Mouse (Mus musculus): Measurements from ENCODE around the gene Tfap4. TPM values are rescaled to one million over a fixed set of nuclear protein-coding genes. Genes with fewer than 3 reads are reported as not detected.

The Tfap4 gene
- polyA plus RNA-seq, 1 experiment from 2014 or later: 13.3 TPM

- under 1% methylated on average over 43 of the region's 43 CpGs for WGBS (ENCODE audit: insufficient replicate concordance)
- ATAC-seq: peak; percentile 51
- Histone ChIP-seq H3K4me1 (peaks cover 48% of the 10 kb centered on the region), H3K9me3 (replicated peaks) (no peaks in the 10 kb centered on the region), H3K4me2 (peak overlapping the region; percentile 87), H3K27me3 (replicated peaks) (no peaks in the 10 kb centered on the region; the same call in 1 of the 2 replicates), H3K36me3 (peaks cover 12% of the 10 kb centered on the region), H3K9ac (peak overlapping the region; percentile 83), H3K27ac (peak overlapping the region; percentile 90), H3K4me3 (peak overlapping the region; percentile 73)
These were observed 695 bp upstream of the Tfap4 start for GRCm38 (mm10) chr16:4560145-4560952.

- Histone ChIP-seq H3K27me3 (replicated peaks) (no peaks in the 10 kb centered on the region; the same call in 1 of the 2 replicates), H3K9ac (peak overlapping the region; percentile 83), H3K36me3 (peaks cover 12% of the 10 kb centered on the region), H3K27ac (peak overlapping the region; percentile 90), H3K9me3 (replicated peaks) (no peaks in the 10 kb centered on the region), H3K4me3 (peak overlapping the region; percentile 73), H3K4me2 (peak overlapping the region; percentile 87), H3K4me1 (peaks cover 60% of the 10 kb centered on the region)
- peak; percentile 12 for ATAC-seq
- under 1% methylated on average over 43 of the region's 43 CpGs for WGBS (ENCODE audit: insufficient replicate concordance)
These were observed 548 bp downstream of the Tfap4 start for GRCm38 (mm10) chr16:4558980-4559631.

- peak; percentile 86 for ATAC-seq
- H3K4me1 ChIP-seq: peaks cover 66% of the 10 kb centered on the region
- no peaks in the 10 kb centered on the region; the same call in 1 of the 2 replicates for H3K27me3 ChIP-seq (replicated peaks)
- H3K9me3 ChIP-seq (replicated peaks): no peaks in the 10 kb centered on the region
- peak overlapping the region; percentile 90 for H3K27ac ChIP-seq
- peak overlapping the region; percentile 83 for H3K9ac ChIP-seq
- peaks cover 12% of the 10 kb centered on the region for H3K36me3 ChIP-seq
- peak overlapping the region; percentile 73 for H3K4me3 ChIP-seq
- peak overlapping the region; percentile 87 for H3K4me2 ChIP-seq
- 1% methylated on average over 38 of the region's 38 CpGs for WGBS (ENCODE audit: insufficient replicate concordance)
These were observed 1.2 kb downstream of the Tfap4 start for GRCm38 (mm10) chr16:4558384-4558979.

- Histone ChIP-seq H3K27me3 (replicated peaks) (no peaks in the 10 kb centered on the region), H3K4me2 (peak overlapping the region; percentile 87), H3K27ac (peak overlapping the region; percentile 90), H3K9me3 (replicated peaks) (no peaks in the 10 kb centered on the region), H3K4me3 (peak overlapping the region; percentile 73), H3K36me3 (peaks cover 12% of the 10 kb centered on the region), H3K9ac (peak overlapping the region; percentile 83), H3K4me1 (peaks cover 72% of the 10 kb centered on the region)
- ATAC-seq: peak; percentile 66
- under 1% methylated on average over 19 of the region's 19 CpGs for WGBS (ENCODE audit: insufficient replicate concordance)
These were observed 1.7 kb downstream of the Tfap4 start for GRCm38 (mm10) chr16:4557949-4558348.

GRCm38 (mm10) chr16:4557085-4557484, 2.6 kb downstream of the Tfap4 start:
- no peaks in the 10 kb centered on the region for H3K27me3 ChIP-seq (replicated peaks)
- peaks cover 12% of the 10 kb centered on the region for H3K36me3 ChIP-seq
- H3K4me2 ChIP-seq: peak overlapping the region; percentile 87
- peak overlapping the region; percentile 90 for H3K27ac ChIP-seq
- ATAC-seq: no peak
- H3K4me3 ChIP-seq: peak overlapping the region; percentile 73
- no peaks in the 10 kb centered on the region for H3K9me3 ChIP-seq (replicated peaks)
- 58% methylated on average over 1 of the region's 1 CpGs for WGBS (ENCODE audit: insufficient replicate concordance)
- H3K9ac ChIP-seq: peak overlapping the region; percentile 83
- H3K4me1 ChIP-seq: peaks cover 80% of the 10 kb centered on the region

- H3K4me1 ChIP-seq: peaks cover 79% of the 10 kb centered on the region
- peak overlapping the region; percentile 21 for H3K4me2 ChIP-seq
- peaks cover 26% of the 10 kb centered on the region for H3K36me3 ChIP-seq
- no peak for ATAC-seq
- WGBS (ENCODE audit: insufficient replicate concordance): 56% methylated on average over 1 of the region's 1 CpGs
- peak overlapping the region; percentile 90 for H3K27ac ChIP-seq
- H3K9ac ChIP-seq: peak overlapping the region; percentile 45; the same call in 1 of the 2 replicates
- H3K27me3 ChIP-seq (replicated peaks): no peaks in the 10 kb centered on the region
- H3K4me3 ChIP-seq: no peak overlapping the region
- H3K9me3 ChIP-seq (replicated peaks): no peaks in the 10 kb centered on the region
These were observed 4.1 kb downstream of the Tfap4 start for GRCm38 (mm10) chr16:4555555-4555954.

GRCm38 (mm10) chr16:4552829-4553550, 6.7 kb downstream of the Tfap4 start:
- H3K4me3 ChIP-seq: peak overlapping the region; percentile 44
- H3K4me2 ChIP-seq: peak overlapping the region; percentile 86
- H3K9me3 ChIP-seq (replicated peaks): no peaks in the 10 kb centered on the region
- ATAC-seq: peak; percentile 90
- peaks cover 70% of the 10 kb centered on the region for H3K4me1 ChIP-seq
- peaks cover 47% of the 10 kb centered on the region for H3K36me3 ChIP-seq
- peak overlapping the region; percentile 67 for H3K9ac ChIP-seq
- peak overlapping the region; percentile 90 for H3K27ac ChIP-seq
- WGBS (ENCODE audit: insufficient replicate concordance): 13% methylated on average over 6 of the region's 6 CpGs
- H3K27me3 ChIP-seq (replicated peaks): no peaks in the 10 kb centered on the region

- H3K9me3 ChIP-seq (replicated peaks): no peaks in the 10 kb centered on the region
- peaks cover 59% of the 10 kb centered on the region for H3K4me1 ChIP-seq
- H3K9ac ChIP-seq: peak overlapping the region; percentile 67
- no peaks in the 10 kb centered on the region for H3K27me3 ChIP-seq (replicated peaks)
- peak overlapping the region; percentile 86 for H3K4me2 ChIP-seq
- peaks cover 56% of the 10 kb centered on the region for H3K36me3 ChIP-seq
- no peak for ATAC-seq
- peak overlapping the region; percentile 90 for H3K27ac ChIP-seq
- no peak overlapping the region for H3K4me3 ChIP-seq
- WGBS (ENCODE audit: insufficient replicate concordance): 88% methylated on average over 12 of the region's 12 CpGs
These were observed 7.8 kb downstream of the Tfap4 start for GRCm38 (mm10) chr16:4551885-4552284.

GRCm38 (mm10) chr16:4551056-4551455, 8.6 kb downstream of the Tfap4 start:
- no peaks in the 10 kb centered on the region for H3K27me3 ChIP-seq (replicated peaks)
- no peak overlapping the region for H3K4me3 ChIP-seq
- H3K36me3 ChIP-seq: peaks cover 60% of the 10 kb centered on the region
- H3K27ac ChIP-seq: peak overlapping the region; percentile 90
- 0 out of 2 replicates have a peak overlapping the region, but pooled peaks have one; percentile 17 for H3K4me2 ChIP-seq
- no peak overlapping the region for H3K9ac ChIP-seq
- H3K4me1 ChIP-seq: peaks cover 51% of the 10 kb centered on the region
- 43% methylated on average over 13 of the region's 13 CpGs for WGBS (ENCODE audit: insufficient replicate concordance)
- H3K9me3 ChIP-seq (replicated peaks): no peaks in the 10 kb centered on the region
- no peak; the same call in 1 of the 2 replicates for ATAC-seq

- ATAC-seq: no peak
- H3K9me3 ChIP-seq (replicated peaks): no peaks in the 10 kb centered on the region
- no peak overlapping the region for H3K27ac ChIP-seq
- WGBS (ENCODE audit: insufficient replicate concordance): 86% methylated on average over 18 of the region's 18 CpGs
- no peaks in the 10 kb centered on the region for H3K27me3 ChIP-seq (replicated peaks)
- H3K4me2 ChIP-seq: no peak overlapping the region
- H3K4me3 ChIP-seq: no peak overlapping the region
- no peak overlapping the region for H3K9ac ChIP-seq
- H3K36me3 ChIP-seq: peaks cover 70% of the 10 kb centered on the region
- H3K4me1 ChIP-seq: peaks cover 35% of the 10 kb centered on the region
These were observed 10.5 kb downstream of the Tfap4 start for GRCm38 (mm10) chr16:4548953-4549688.

GRCm38 (mm10) chr16:4547611-4548010, 12.0 kb downstream of the Tfap4 start:
- Histone ChIP-seq H3K36me3 (peaks cover 71% of the 10 kb centered on the region), H3K9ac (no peak overlapping the region), H3K4me3 (no peak overlapping the region), H3K4me2 (no peak overlapping the region), H3K4me1 (peaks cover 25% of the 10 kb centered on the region), H3K9me3 (replicated peaks) (no peaks in the 10 kb centered on the region), H3K27ac (no peak overlapping the region), H3K27me3 (replicated peaks) (no peaks in the 10 kb centered on the region)
- 76% methylated on average over 5 of the region's 5 CpGs for WGBS (ENCODE audit: insufficient replicate concordance)
- ATAC-seq: no peak
